Mouse (Mus musculus): ENCODE measurements around the gene Fgb. TPM values are rescaled to one million over a fixed set of nuclear protein-coding genes. Genes with fewer than 3 reads are reported as not detected.

Gene Fgb
- polyA plus RNA-seq, 1 experiment from 2014 or later, result 0.20 TPM

- H3K36me3 ChIP-seq, result no peaks in the 10 kb centered on the region
- H3K9ac ChIP-seq (replicated peaks), result no peak within 1 kb of the TSS
- H3K4me2 ChIP-seq, result no peak within 1 kb of the TSS
- H3K27me3 ChIP-seq (replicated peaks), result no peaks in the 10 kb centered on the region
- no peak for ATAC-seq (ENCODE audit: low FRiP score)
- no peaks in the 10 kb centered on the region for H3K4me1 ChIP-seq
- H3K9me3 ChIP-seq (replicated peaks), result no peaks in the 10 kb centered on the region
- no peak within 1 kb of the TSS for H3K27ac ChIP-seq (replicated peaks)
- H3K4me3 ChIP-seq (replicated peaks), result no peak within 1 kb of the TSS
- 83% methylated on average over 9 of the region's 9 CpGs for WGBS
These were observed 24.0 kb downstream of the Fgb start, which contains the start of gene Fga for GRCm38 (mm10) chr3:83025475-83026301. TSS of gene Fga (plus strand) at chr3:83026076.

- Histone ChIP-seq H3K4me3 (replicated peaks) (no peak overlapping the region), H3K36me3 (no peaks in the 10 kb centered on the region), H3K27me3 (replicated peaks) (no peaks in the 10 kb centered on the region), H3K4me2 (no peak overlapping the region), H3K27ac (replicated peaks) (no peak overlapping the region), H3K9ac (replicated peaks) (no peak overlapping the region), H3K9me3 (replicated peaks) (no peaks in the 10 kb centered on the region), H3K4me1 (no peaks in the 10 kb centered on the region)
- WGBS, result 65% methylated on average over 6 of the region's 6 CpGs
- no peak for ATAC-seq (ENCODE audit: low FRiP score)
These were observed 24.6 kb downstream of the Fgb start for GRCm38 (mm10) chr3:83025036-83025435.

GRCm38 (mm10) chr3:83021176-83021575 lies 28.5 kb downstream of the Fgb start:
- WGBS, result 93% methylated on average over 5 of the region's 5 CpGs
- H3K9me3 ChIP-seq (replicated peaks), result no peaks in the 10 kb centered on the region
- H3K27ac ChIP-seq (replicated peaks), result no peak overlapping the region
- H3K4me2 ChIP-seq, result no peak overlapping the region
- no peak overlapping the region for H3K9ac ChIP-seq (replicated peaks)
- no peak overlapping the region for H3K4me3 ChIP-seq (replicated peaks)
- H3K36me3 ChIP-seq, result no peaks in the 10 kb centered on the region
- H3K4me1 ChIP-seq, result no peaks in the 10 kb centered on the region
- no peak for ATAC-seq (ENCODE audit: low FRiP score)
- no peaks in the 10 kb centered on the region for H3K27me3 ChIP-seq (replicated peaks)

GRCm38 (mm10) chr3:83020387-83020786 lies 29.3 kb downstream of the Fgb start:
- no peaks in the 10 kb centered on the region for H3K36me3 ChIP-seq
- no peak overlapping the region for H3K9ac ChIP-seq (replicated peaks)
- H3K9me3 ChIP-seq (replicated peaks), result no peaks in the 10 kb centered on the region
- WGBS, result 79% methylated on average over 2 of the region's 2 CpGs
- no peak overlapping the region for H3K4me3 ChIP-seq (replicated peaks)
- H3K4me2 ChIP-seq, result no peak overlapping the region
- H3K27ac ChIP-seq (replicated peaks), result no peak overlapping the region
- H3K4me1 ChIP-seq, result no peaks in the 10 kb centered on the region
- H3K27me3 ChIP-seq (replicated peaks), result no peaks in the 10 kb centered on the region
- ATAC-seq (ENCODE audit: low FRiP score), result no peak

GRCm38 (mm10) chr3:83016236-83016635 lies 33.4 kb downstream of the Fgb start:
- no peak overlapping the region for H3K4me2 ChIP-seq
- no peaks in the 10 kb centered on the region for H3K27me3 ChIP-seq (replicated peaks)
- no peaks in the 10 kb centered on the region for H3K4me1 ChIP-seq
- no peak overlapping the region for H3K4me3 ChIP-seq (replicated peaks)
- H3K36me3 ChIP-seq, result no peaks in the 10 kb centered on the region
- no peaks in the 10 kb centered on the region for H3K9me3 ChIP-seq (replicated peaks)
- no peak for ATAC-seq (ENCODE audit: low FRiP score)
- 95% methylated on average over 1 of the region's 1 CpGs for WGBS
- H3K27ac ChIP-seq (replicated peaks), result no peak overlapping the region
- H3K9ac ChIP-seq (replicated peaks), result no peak overlapping the region

- Histone ChIP-seq H3K4me3 (replicated peaks) (no peak overlapping the region), H3K27ac (replicated peaks) (no peak overlapping the region), H3K36me3 (no peaks in the 10 kb centered on the region), H3K9me3 (replicated peaks) (no peaks in the 10 kb centered on the region), H3K9ac (replicated peaks) (no peak overlapping the region), H3K27me3 (replicated peaks) (no peaks in the 10 kb centered on the region), H3K4me2 (no peak overlapping the region), H3K4me1 (no peaks in the 10 kb centered on the region)
- no peak for ATAC-seq (ENCODE audit: low FRiP score)
- WGBS, result 88% methylated on average over 10 of the region's 10 CpGs
These were observed 35.7 kb downstream of the Fgb start for GRCm38 (mm10) chr3:83013951-83014350.

GRCm38 (mm10) chr3:83012636-83013035 lies 37.0 kb downstream of the Fgb start:
- H3K4me3 ChIP-seq (replicated peaks), result no peak overlapping the region
- no peaks in the 10 kb centered on the region for H3K9me3 ChIP-seq (replicated peaks)
- H3K9ac ChIP-seq (replicated peaks), result no peak overlapping the region
- H3K36me3 ChIP-seq, result no peaks in the 10 kb centered on the region
- ATAC-seq (ENCODE audit: low FRiP score), result no peak
- no peak overlapping the region for H3K4me2 ChIP-seq
- no peak overlapping the region for H3K27ac ChIP-seq (replicated peaks)
- H3K27me3 ChIP-seq (replicated peaks), result no peaks in the 10 kb centered on the region
- 95% methylated on average over 19 of the region's 19 CpGs for WGBS
- no peaks in the 10 kb centered on the region for H3K4me1 ChIP-seq

- H3K27ac ChIP-seq (replicated peaks), result no peak overlapping the region
- no peak overlapping the region for H3K4me3 ChIP-seq (replicated peaks)
- WGBS, result 55% methylated on average over 4 of the region's 4 CpGs
- no peaks in the 10 kb centered on the region for H3K36me3 ChIP-seq
- no peak overlapping the region for H3K4me2 ChIP-seq
- no peaks in the 10 kb centered on the region for H3K27me3 ChIP-seq (replicated peaks)
- H3K4me1 ChIP-seq, result no peaks in the 10 kb centered on the region
- no peak overlapping the region for H3K9ac ChIP-seq (replicated peaks)
- no peaks in the 10 kb centered on the region for H3K9me3 ChIP-seq (replicated peaks)
- ATAC-seq (ENCODE audit: low FRiP score), result no peak
These were observed 38.1 kb downstream of the Fgb start for GRCm38 (mm10) chr3:83011565-83011964.

GRCm38 (mm10) chr3:83011136-83011535 lies 38.5 kb downstream of the Fgb start:
- Histone ChIP-seq H3K27ac (replicated peaks) (no peak overlapping the region), H3K27me3 (replicated peaks) (no peaks in the 10 kb centered on the region), H3K4me1 (no peaks in the 10 kb centered on the region), H3K9ac (replicated peaks) (no peak overlapping the region), H3K4me2 (no peak overlapping the region), H3K36me3 (no peaks in the 10 kb centered on the region), H3K4me3 (replicated peaks) (no peak overlapping the region), H3K9me3 (replicated peaks) (no peaks in the 10 kb centered on the region)
- ATAC-seq (ENCODE audit: low FRiP score), result no peak
- WGBS, result 86% methylated on average over 4 of the region's 4 CpGs

GRCm38 (mm10) chr3:83010291-83010690 lies 39.4 kb downstream of the Fgb start:
- H3K4me3 ChIP-seq (replicated peaks), result no peak overlapping the region
- ATAC-seq (ENCODE audit: low FRiP score), result no peak

GRCm38 (mm10) chr3:83007557-83007956 lies 42.1 kb downstream of the Fgb start, which contains the start of gene Fgg:
TSS of gene Fgg (plus strand) at chr3:83007724.
- H3K4me1 ChIP-seq, result no peaks in the 10 kb centered on the region
- no peak within 1 kb of the TSS for H3K9ac ChIP-seq (replicated peaks)
- H3K4me2 ChIP-seq, result no peak within 1 kb of the TSS
- no peaks in the 10 kb centered on the region for H3K27me3 ChIP-seq (replicated peaks)
- H3K36me3 ChIP-seq, result no peaks in the 10 kb centered on the region
- no peak within 1 kb of the TSS for H3K4me3 ChIP-seq (replicated peaks)
- H3K27ac ChIP-seq (replicated peaks), result no peak within 1 kb of the TSS
- no peaks in the 10 kb centered on the region for H3K9me3 ChIP-seq (replicated peaks)
- 59% methylated on average over 7 of the region's 7 CpGs for WGBS
- no peak for ATAC-seq (ENCODE audit: low FRiP score)

More at GRCm38 (mm10) chr3:83010291-83010690, 39.4 kb downstream of the Fgb start:
- Histone ChIP-seq H3K27ac (replicated peaks) (no peak overlapping the region), H3K9ac (replicated peaks) (no peak overlapping the region), H3K27me3 (replicated peaks) (no peaks in the 10 kb centered on the region), H3K9me3 (replicated peaks) (no peaks in the 10 kb centered on the region), H3K4me1 (no peaks in the 10 kb centered on the region), H3K4me2 (no peak overlapping the region), H3K36me3 (no peaks in the 10 kb centered on the region)
- WGBS, result 84% methylated on average over 11 of the region's 11 CpGs

GRCm38 (mm10) chr3:83004801-83005200 lies 44.9 kb downstream of the Fgb start:
- Histone ChIP-seq H3K27me3 (replicated peaks) (no peaks in the 10 kb centered on the region), H3K9me3 (replicated peaks) (no peaks in the 10 kb centered on the region), H3K4me1 (no peaks in the 10 kb centered on the region), H3K4me3 (replicated peaks) (no peak overlapping the region), H3K9ac (replicated peaks) (no peak overlapping the region), H3K4me2 (no peak overlapping the region), H3K27ac (replicated peaks) (no peak overlapping the region), H3K36me3 (no peaks in the 10 kb centered on the region)
- WGBS, result 94% methylated on average over 7 of the region's 7 CpGs
- no peak for ATAC-seq (ENCODE audit: low FRiP score)

All from neural tube, embryonic 15.5 days (tissue).